Mouse (Mus musculus) heart, adult 2 months (tissue): ENCODE results near the gene Asic2.

ENCODE experiments used
- CTCF ChIP-seq: fragments of 200-600 bp; IDR thresholded peaks from 2 replicates; pipeline ENCODE4 v1.8.1; 2022; ENCODE audit warnings: antibody characterized with exemption, mild to moderate bottlenecking, moderate library complexity
- POLR2A ChIP-seq: fragments of 200-500 bp; IDR thresholded peaks from 2 replicates; pipeline ENCODE4 v1.6.1; 2011; ENCODE audit warnings: mild to moderate bottlenecking, low read depth, low read length, control low read depth; ENCODE audit not compliant: insufficient read depth

DNA sequence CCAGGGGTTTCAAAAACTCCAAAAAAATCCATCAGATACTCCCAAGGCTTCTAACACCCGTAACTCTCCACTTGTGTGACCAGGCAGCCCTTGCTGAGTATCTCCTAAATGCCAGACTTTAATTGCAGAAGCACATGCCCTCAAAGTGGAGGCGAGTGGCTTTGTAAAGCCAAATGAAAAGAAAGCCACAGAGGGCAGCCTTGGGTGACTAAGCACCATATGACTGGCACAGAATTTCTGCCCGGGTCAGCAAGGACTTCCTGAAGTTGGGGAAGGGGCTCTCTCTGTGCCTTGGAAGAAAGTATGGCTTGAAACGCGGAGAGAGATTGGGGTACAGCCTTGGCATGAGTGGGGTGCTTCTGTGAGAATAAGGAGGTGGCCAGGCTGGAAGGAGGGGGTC is 28.8 kb upstream of the Asic2 start:
- TF ChIP-seq CTCF (no peak), POLR2A (no peak)
